Mouse (Mus musculus): ENCODE results near the gene Mamstr. TPM values are rescaled to one million over a fixed set of nuclear protein-coding genes. Genes with fewer than 3 reads are reported as not detected.
A peak's percentile ranks its signal among the peaks of the same experiment; 100 is the strongest.

Gene Mamstr
- polyA plus RNA-seq, 1 experiment from 2014 or later: 1.7 TPM

DNA sequence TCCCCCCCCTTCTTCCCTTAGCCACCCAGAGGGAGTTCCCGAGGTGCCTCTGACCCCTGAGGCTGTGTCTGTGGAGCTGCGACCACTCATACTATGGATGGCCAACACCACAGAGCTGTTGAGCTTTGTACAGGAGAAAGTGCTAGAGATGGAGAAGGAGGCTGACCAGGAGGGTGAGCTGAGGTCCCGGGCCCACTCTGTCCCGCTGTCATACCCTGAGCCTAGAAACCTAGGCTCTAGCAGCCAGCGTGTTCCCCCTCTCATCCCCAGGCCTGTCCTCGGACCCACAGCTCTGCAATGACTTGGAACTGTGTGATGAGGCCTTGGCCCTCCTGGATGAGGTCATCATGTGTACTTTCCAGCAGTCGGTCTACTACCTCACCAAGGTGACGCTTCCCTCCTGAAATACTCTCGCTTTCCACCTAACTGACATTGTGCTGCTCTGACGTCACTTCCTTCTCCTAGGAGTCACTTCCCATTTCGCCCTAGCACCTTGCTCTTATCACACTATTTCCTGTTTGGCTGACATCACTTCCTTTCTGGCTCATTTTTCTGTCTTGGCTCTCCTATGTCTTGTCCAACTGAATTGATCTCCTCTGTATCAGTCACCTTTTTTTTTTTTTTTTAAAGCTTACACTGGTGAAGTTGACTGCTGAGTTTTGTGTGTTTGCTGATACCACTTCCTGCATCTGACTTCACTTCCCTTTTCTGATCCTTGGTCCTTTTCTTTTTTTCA lies 4.7 kb upstream of the Mamstr start:
- DNase-seq (ENCODE audit: low spot score) (no peak), ATAC-seq (replicated peaks; ENCODE audit: low FRiP score) (no peak)
- H3K36me3 ChIP-seq (ENCODE audit: control insufficient read depth, insufficient read depth, low read length): no peaks in the 10 kb centered on the region
- no peak overlapping the region for H3K4me2 ChIP-seq (ENCODE audit: low read depth, low read length, severe bottlenecking)
- no peaks in the 10 kb centered on the region; the same call in 1 of the 2 replicates for H3K9me3 ChIP-seq (ENCODE audit: control insufficient read depth, low read length)
- peaks cover 3% of the 10 kb centered on the region; the same call in 1 of the 2 replicates for H3K4me1 ChIP-seq (replicated peaks; ENCODE audit: control insufficient read depth, insufficient read depth, low read length)
- 90% methylated on average over 11 of the region's 11 CpGs for WGBS
- H3K27ac ChIP-seq (ENCODE audit: low read depth, low read length): no peak overlapping the region
- H3K27me3 ChIP-seq (ENCODE audit: control insufficient read depth, insufficient read depth, low read length): no peaks in the 10 kb centered on the region; the same call in 1 of the 2 replicates
- H3K9ac ChIP-seq (ENCODE audit: low read length): no peak overlapping the region
- H3K4me3 ChIP-seq (ENCODE audit: low read depth, low read length): no peak overlapping the region

DNA sequence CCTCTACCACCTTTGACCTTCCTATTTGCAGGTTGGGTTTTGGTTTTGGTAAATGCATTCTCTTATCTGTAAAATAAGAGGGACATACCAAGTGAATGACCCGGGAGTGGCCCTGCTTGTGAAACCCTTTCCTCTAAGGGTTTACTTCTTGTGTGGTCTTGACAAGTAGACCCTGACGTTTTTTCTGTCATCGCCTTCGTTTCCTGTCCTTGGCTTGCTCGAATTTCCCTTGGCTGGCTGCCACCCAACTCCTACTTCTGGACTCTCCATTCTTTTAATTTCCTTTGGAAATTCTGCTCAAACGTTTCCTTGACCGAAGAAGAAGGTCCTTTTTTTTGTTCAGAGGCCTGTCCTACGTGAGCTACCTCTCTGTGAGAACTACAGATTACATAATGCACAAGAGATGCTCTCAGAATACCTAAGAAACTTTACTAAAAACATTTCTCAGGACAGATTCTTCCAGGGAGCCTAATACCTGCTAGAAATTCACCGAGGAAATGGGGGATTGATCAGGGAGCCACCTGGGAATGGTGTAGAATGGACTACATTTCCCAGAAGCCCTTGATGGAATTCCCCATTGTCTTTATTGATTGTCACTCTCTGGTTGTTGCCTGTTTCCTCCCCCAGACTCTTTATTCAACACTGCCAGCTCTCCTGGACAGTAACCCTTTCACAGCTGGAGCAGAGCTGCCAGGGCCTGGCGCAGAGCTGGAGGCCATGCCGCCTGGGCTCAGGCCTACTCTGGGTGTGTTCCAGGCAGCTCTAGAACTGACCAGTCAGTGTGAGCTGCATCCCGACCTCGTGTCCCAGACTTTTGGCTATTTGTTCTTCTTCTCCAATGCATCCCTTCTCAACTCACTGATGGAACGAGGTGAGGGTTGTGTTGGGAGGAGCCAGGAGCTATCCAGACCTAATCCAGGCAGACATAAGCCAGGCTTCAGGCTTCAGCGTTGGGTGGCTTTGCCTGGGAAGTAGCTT lies 3.8 kb upstream of the Mamstr start:
- Histone ChIP-seq H3K9me3 (ENCODE audit: control insufficient read depth, low read length) (no peaks in the 10 kb centered on the region; the same call in 1 of the 2 replicates), H3K4me1 (replicated peaks; ENCODE audit: control insufficient read depth, insufficient read depth, low read length) (peaks cover 3% of the 10 kb centered on the region; the same call in 1 of the 2 replicates), H3K9ac (ENCODE audit: low read length) (no peak overlapping the region), H3K27ac (ENCODE audit: low read depth, low read length) (no peak overlapping the region), H3K36me3 (ENCODE audit: control insufficient read depth, insufficient read depth, low read length) (no peaks in the 10 kb centered on the region), H3K4me3 (ENCODE audit: low read depth, low read length) (no peak overlapping the region), H3K4me2 (ENCODE audit: low read depth, low read length, severe bottlenecking) (no peak overlapping the region), H3K27me3 (ENCODE audit: control insufficient read depth, insufficient read depth, low read length) (no peaks in the 10 kb centered on the region)
- DNase-seq (ENCODE audit: low spot score): no peak
- no peak for ATAC-seq (replicated peaks; ENCODE audit: low FRiP score)
- 85% methylated on average over 15 of the region's 15 CpGs for WGBS

DNA sequence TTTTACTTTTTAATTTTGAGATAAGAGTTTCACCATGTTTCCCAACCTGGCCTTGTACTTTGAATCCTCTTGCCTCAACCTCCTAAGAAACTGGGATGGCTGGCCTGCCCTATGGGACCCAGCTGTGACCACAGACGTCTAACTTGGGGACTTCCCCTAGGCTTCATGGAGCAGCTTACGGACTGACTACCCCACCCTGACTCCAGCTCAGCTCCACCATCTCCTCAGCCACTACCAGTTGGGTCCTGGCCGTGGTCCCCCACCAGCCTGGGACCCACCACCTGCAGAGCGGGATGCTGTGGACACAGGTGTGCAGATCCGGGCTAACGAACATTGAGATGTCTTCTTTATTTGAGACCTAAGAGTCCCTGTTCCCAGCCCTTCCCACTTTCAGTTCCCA lies 2.1 kb upstream of the Mamstr start:
- no peaks in the 10 kb centered on the region for H3K27me3 ChIP-seq (ENCODE audit: control insufficient read depth, insufficient read depth, low read length)
- no peaks in the 10 kb centered on the region; the same call in 1 of the 2 replicates for H3K9me3 ChIP-seq (ENCODE audit: control insufficient read depth, low read length)
- H3K4me1 ChIP-seq (replicated peaks; ENCODE audit: control insufficient read depth, insufficient read depth, low read length): peaks cover 6% of the 10 kb centered on the region
- H3K36me3 ChIP-seq (ENCODE audit: control insufficient read depth, insufficient read depth, low read length): no peaks in the 10 kb centered on the region
- peak overlapping the region; percentile 53; the same call in 1 of the 2 replicates for H3K4me2 ChIP-seq (ENCODE audit: low read depth, low read length, severe bottlenecking)
- DNase-seq (ENCODE audit: low spot score) (no peak), ATAC-seq (replicated peaks; ENCODE audit: low FRiP score) (no peak)
- H3K9ac ChIP-seq (ENCODE audit: low read length): no peak overlapping the region
- no peak overlapping the region for H3K4me3 ChIP-seq (ENCODE audit: low read depth, low read length)
- no peak overlapping the region for H3K27ac ChIP-seq (ENCODE audit: low read depth, low read length)
- WGBS: 95% methylated on average over 6 of the region's 6 CpGs

DNA sequence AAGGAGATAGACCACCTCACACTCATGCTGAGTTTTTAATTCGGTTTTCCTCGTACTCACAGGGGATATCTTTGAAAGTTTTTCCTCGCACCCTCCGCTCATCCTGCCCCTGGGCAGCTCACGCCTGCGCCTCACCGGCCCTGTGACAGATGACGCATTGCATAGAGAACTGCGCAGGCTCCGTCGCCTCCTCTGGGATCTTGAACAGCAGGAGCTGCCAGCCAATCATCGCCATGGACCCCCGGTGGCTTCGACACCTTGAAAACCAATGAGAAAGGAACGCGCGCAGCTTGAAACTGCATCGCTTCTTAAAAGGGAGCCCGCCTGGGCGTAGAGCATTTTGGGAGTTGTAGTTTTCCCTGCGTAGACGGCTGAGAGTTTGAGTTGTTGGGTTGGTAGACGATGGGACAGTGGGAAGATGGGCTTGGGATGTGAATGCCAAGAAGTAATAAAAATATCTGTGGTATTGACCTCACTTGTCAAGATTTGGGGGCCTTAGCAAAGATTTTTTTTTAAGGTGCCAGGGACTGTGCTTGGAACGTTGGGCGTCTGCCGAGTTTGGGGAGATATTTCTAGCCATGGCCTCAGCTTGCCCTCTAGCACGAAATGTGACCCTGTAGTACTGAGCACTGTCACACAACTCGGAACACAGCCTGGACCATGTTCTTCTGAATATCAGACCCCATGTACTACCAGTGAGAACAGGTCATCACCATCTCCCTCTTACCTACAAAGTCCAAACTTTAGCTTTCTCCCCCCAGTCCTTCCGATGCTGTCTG lies 965 bp upstream of the Mamstr start:
- Histone ChIP-seq H3K9me3 (ENCODE audit: control insufficient read depth, low read length) (no peaks in the 10 kb centered on the region; the same call in 1 of the 2 replicates), H3K4me2 (ENCODE audit: low read depth, low read length, severe bottlenecking) (peak overlapping the region; percentile 53), H3K4me3 (ENCODE audit: low read depth, low read length) (peak overlapping the region; percentile 21), H3K4me1 (replicated peaks; ENCODE audit: control insufficient read depth, insufficient read depth, low read length) (peaks cover 9% of the 10 kb centered on the region), H3K27ac (ENCODE audit: low read depth, low read length) (no peak overlapping the region), H3K9ac (ENCODE audit: low read length) (peak overlapping the region; percentile 45), H3K36me3 (ENCODE audit: control insufficient read depth, insufficient read depth, low read length) (no peaks in the 10 kb centered on the region), H3K27me3 (ENCODE audit: control insufficient read depth, insufficient read depth, low read length) (no peaks in the 10 kb centered on the region)
- peak; percentile 96 for DNase-seq (ENCODE audit: low spot score)
- WGBS: 18% methylated on average over 29 of the region's 29 CpGs
- ATAC-seq (replicated peaks; ENCODE audit: low FRiP score): peak; percentile 85

DNA sequence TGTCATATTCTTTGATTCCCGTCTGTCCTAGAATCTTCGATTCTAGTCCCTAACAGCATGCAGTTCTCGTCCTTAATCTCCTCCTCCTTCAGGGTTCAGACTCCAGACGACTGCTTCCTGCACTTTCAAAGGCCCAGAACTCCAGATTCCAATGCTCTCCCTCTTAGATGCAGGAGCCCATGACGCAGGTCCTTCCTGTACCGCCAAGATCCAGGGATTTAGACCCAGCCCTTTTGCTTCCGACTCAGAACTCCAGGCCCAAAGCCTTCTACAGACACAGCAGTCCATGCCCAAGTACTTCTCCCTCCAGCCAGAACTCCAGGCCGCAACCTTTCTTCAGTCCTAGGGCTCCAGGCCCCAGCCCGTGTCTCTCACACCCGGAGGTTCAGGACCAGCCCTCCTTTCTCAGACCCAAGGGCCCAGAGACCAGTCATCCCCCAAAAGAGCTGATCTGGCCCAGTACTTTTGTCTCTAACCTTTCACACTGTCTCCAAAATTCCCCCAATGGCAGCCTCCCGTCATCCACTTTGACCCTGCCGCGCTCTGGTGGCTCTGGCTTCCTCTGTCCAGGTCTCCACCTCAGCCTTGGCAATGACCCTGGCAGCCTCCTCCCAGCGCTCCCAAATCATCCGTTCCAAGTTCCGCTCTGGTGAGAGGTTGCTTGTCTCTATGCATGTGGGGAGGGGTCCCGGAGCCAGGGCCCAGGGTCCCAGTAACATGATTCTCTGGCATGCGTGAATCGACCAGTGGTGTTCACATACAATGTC lies 597 bp downstream of the Mamstr start:
- no peak overlapping the region for H3K27ac ChIP-seq (ENCODE audit: low read depth, low read length)
- H3K4me2 ChIP-seq (ENCODE audit: low read depth, low read length, severe bottlenecking): no peak overlapping the region
- no peaks in the 10 kb centered on the region for H3K27me3 ChIP-seq (ENCODE audit: control insufficient read depth, insufficient read depth, low read length)
- H3K4me3 ChIP-seq (ENCODE audit: low read depth, low read length): no peak overlapping the region
- ATAC-seq (replicated peaks; ENCODE audit: low FRiP score) (no peak), DNase-seq (ENCODE audit: low spot score) (no peak)
- WGBS: 73% methylated on average over 19 of the region's 19 CpGs
- no peak overlapping the region for H3K9ac ChIP-seq (ENCODE audit: low read length)
- peaks cover 15% of the 10 kb centered on the region for H3K4me1 ChIP-seq (replicated peaks; ENCODE audit: control insufficient read depth, insufficient read depth, low read length)
- H3K36me3 ChIP-seq (ENCODE audit: control insufficient read depth, insufficient read depth, low read length): no peaks in the 10 kb centered on the region
- no peaks in the 10 kb centered on the region; the same call in 1 of the 2 replicates for H3K9me3 ChIP-seq (ENCODE audit: control insufficient read depth, low read length)

DNA sequence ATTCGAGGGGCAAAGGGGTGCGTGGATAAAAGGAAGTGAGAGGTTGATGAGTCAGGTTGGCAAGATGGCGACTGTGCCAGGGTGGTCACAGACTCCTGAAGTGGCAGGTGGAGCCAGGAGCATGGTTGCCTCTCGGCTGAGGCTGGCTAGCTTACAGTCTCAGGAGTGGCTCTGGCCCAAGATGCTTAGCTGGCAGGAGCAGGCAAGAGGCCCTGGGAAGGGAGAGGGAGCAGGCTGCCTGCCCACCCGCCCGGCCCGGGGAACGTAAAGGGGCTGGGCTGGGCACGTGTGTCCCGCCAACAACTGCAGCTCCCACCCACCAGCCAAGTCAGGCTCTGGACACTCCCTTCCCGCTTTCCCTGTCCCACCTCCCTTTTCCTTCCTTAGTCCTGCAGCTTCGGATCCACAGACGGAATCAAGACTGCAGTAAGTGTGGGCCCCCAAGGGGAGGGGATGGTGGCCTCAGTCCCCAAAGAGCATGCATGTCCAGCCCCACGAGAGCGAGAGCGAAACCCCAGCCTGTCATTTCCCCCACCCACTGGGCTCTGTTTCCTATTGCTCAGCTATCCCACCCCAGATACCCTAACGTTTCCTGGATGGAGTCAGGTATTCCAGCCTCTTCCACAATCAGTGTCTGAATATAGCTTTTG lies 1.7 kb downstream of the Mamstr start:
- WGBS: 73% methylated on average over 17 of the region's 17 CpGs
- no peak overlapping the region for H3K4me2 ChIP-seq (ENCODE audit: low read depth, low read length, severe bottlenecking)
- no peak overlapping the region for H3K4me3 ChIP-seq (ENCODE audit: low read depth, low read length)
- DNase-seq (ENCODE audit: low spot score): no peak
- no peaks in the 10 kb centered on the region for H3K9me3 ChIP-seq (ENCODE audit: control insufficient read depth, low read length)
- peaks cover 15% of the 10 kb centered on the region for H3K4me1 ChIP-seq (replicated peaks; ENCODE audit: control insufficient read depth, insufficient read depth, low read length)
- ATAC-seq (replicated peaks; ENCODE audit: low FRiP score): no peak
- no peaks in the 10 kb centered on the region for H3K36me3 ChIP-seq (ENCODE audit: control insufficient read depth, insufficient read depth, low read length)
- no peak overlapping the region for H3K27ac ChIP-seq (ENCODE audit: low read depth, low read length)
- no peak overlapping the region for H3K9ac ChIP-seq (ENCODE audit: low read length)
- H3K27me3 ChIP-seq (ENCODE audit: control insufficient read depth, insufficient read depth, low read length): no peaks in the 10 kb centered on the region

DNA sequence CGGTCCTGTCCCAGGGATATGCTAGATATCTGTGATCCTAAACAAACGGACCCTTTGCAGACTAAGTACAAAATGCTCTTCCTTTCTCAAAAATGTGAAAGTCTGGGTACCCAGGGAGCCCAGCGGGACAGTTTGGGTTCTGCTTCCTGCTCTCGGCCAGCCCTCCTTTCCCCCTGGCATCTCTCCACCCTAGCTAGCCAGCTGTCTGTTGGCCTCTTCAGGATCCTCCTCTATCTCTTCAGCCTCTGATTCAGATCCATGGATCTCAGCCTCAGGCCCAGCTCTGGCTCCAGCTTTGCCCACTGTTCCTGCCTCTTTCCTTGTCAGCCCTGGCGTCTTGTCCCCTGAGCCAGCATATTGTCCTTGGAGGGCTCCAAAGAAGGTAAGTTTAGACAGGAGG lies 2.3 kb downstream of the Mamstr start:
- 87% methylated on average over 5 of the region's 5 CpGs for WGBS
- peaks cover 15% of the 10 kb centered on the region for H3K4me1 ChIP-seq (replicated peaks; ENCODE audit: control insufficient read depth, insufficient read depth, low read length)
- H3K27ac ChIP-seq (ENCODE audit: low read depth, low read length): no peak overlapping the region
- no peak overlapping the region for H3K4me2 ChIP-seq (ENCODE audit: low read depth, low read length, severe bottlenecking)
- ATAC-seq (replicated peaks; ENCODE audit: low FRiP score): no peak
- DNase-seq (ENCODE audit: low spot score): no peak
- H3K4me3 ChIP-seq (ENCODE audit: low read depth, low read length): no peak overlapping the region
- no peaks in the 10 kb centered on the region for H3K27me3 ChIP-seq (ENCODE audit: control insufficient read depth, insufficient read depth, low read length)
- H3K9me3 ChIP-seq (ENCODE audit: control insufficient read depth, low read length): no peaks in the 10 kb centered on the region
- no peak overlapping the region for H3K9ac ChIP-seq (ENCODE audit: low read length)
- no peaks in the 10 kb centered on the region for H3K36me3 ChIP-seq (ENCODE audit: control insufficient read depth, insufficient read depth, low read length)
